Mouse (Mus musculus) spleen, adult 2 months (tissue): ENCODE measurements around the gene Iscu.

Experiments used
- CTCF ChIP-seq: fragments of 200-500 bp; IDR thresholded peaks from 2 replicates; pipeline ENCODE4 v1.5.1; 2011; ENCODE audit warnings: mild to moderate bottlenecking, inconsistent platforms; ENCODE audit not compliant: insufficient read depth, insufficient read length, insufficient replicate concordance; ENCODE audit errors: extremely low read depth
- POLR2A ChIP-seq: fragments of 200-500 bp; IDR thresholded peaks from 2 replicates; pipeline ENCODE4 v1.6.1; 2011; ENCODE audit warnings: low read depth, low read length, inconsistent platforms

GRCm38 (mm10) chr5:113748556-113749331, 23.8 kb upstream of the Iscu start:
- no peak for TF ChIP-seq POLR2A
- no peak for TF ChIP-seq CTCF
